Mouse (Mus musculus): Measurements from ENCODE around the gene Wnt5b. TPM values are rescaled to one million over a fixed set of nuclear protein-coding genes. Genes with fewer than 3 reads are reported as not detected.

Wnt5b gene
- polyA plus RNA-seq, 1 experiment: not detected

- Histone ChIP-seq H3K36me3 (ENCODE audit: control insufficient read depth) (peaks cover 27% of the 10 kb centered on the region), H3K4me1 (ENCODE audit: control insufficient read depth) (peaks cover 56% of the 10 kb centered on the region), H3K9me3 (ENCODE audit: control insufficient read depth, low read length) (no peaks in the 10 kb centered on the region), H3K4me3 (replicated peaks) (peak overlapping the region; percentile 78), H3K27me3 (ENCODE audit: control insufficient read depth) (no peaks in the 10 kb centered on the region)
- TF ChIP-seq TAL1 (IDR thresholded peaks at IDR 0.05; ENCODE audit: low read length) (no peak), GATA1 (IDR thresholded peaks at IDR 0.05; ENCODE audit: low read length) (no peak)
Observed at GRCm38 (mm10) chr6:119480706-119481331, 63.3 kb downstream of the Wnt5b start.

DNA sequence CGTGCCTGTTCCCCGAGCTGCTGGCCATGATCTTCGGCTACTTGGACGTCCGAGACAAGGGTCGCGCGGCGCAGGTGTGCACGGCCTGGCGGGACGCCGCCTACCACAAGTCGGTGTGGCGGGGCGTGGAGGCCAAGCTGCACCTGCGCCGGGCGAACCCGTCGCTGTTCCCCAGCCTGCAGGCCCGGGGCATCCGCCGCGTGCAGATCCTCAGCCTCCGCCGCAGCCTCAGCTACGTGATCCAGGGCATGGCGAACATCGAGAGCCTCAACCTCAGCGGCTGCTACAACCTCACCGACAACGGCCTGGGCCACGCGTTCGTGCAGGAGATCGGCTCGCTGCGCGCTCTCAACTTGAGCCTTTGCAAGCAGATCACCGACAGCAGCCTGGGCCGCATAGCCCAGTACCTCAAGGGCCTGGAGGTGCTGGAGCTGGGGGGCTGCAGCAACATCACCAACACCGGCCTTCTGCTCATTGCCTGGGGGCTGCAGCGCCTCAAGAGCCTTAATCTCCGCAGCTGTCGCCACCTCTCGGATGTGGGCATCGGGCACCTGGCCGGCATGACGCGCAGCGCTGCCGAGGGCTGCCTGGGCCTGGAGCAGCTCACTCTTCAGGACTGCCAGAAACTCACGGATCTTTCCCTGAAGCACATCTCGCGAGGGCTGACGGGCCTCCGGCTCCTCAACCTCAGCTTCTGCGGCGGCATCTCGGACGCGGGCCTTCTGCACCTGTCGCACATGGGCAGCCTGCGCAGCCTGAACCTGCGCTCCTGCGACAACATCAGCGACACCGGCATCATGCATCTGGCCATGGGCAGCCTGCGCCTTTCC, 64.1 kb downstream of the Wnt5b start:
- Histone ChIP-seq H3K36me3 (ENCODE audit: control insufficient read depth) (peaks cover 27% of the 10 kb centered on the region), H3K4me1 (ENCODE audit: control insufficient read depth) (peaks cover 59% of the 10 kb centered on the region), H3K27me3 (ENCODE audit: control insufficient read depth) (no peaks in the 10 kb centered on the region), H3K9me3 (ENCODE audit: control insufficient read depth, low read length) (no peaks in the 10 kb centered on the region), H3K4me3 (replicated peaks) (peak overlapping the region; percentile 78)
- TF ChIP-seq GATA1 (IDR thresholded peaks at IDR 0.05; ENCODE audit: low read length): no peak
- TF ChIP-seq TAL1 (IDR thresholded peaks at IDR 0.05; ENCODE audit: low read length): no peak

DNA sequence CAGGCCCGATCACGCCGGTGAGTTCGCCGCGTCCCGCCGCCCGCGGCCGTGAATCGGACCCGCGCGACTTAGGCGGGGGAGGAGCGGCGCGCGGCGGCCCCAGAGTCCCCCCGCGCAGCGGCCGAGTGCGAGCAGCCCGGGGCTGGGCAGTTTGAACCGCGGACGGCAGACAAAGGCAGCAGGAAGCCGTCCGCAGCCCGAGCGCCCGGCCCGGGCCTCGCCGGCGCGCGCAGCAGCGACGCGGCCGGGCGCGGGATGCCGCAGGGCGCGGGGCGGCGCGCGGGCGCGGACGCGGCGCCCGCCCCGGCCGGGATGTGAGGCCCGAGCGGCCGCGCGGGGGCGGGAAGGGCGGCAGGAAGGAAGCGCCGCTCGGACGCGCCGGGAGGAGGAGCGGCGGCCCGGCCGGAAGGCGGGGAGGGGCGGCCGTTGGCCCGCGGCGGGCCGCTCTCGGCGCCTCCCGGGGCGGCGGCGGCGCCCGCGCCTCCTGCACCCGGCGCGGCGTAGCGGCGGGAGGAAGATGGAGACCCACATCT, 64.7 kb downstream of the Wnt5b start, which contains the start of gene Fbxl14:
TSS of gene Fbxl14 (plus strand) at position 326 of the 533 bp plus-strand sequence.
- peaks cover 58% of the 10 kb centered on the region for H3K4me1 ChIP-seq (ENCODE audit: control insufficient read depth)

GRCm38 (mm10) chr6:119478560-119479342, 65.4 kb downstream of the Wnt5b start:
- TF ChIP-seq TAL1 (IDR thresholded peaks at IDR 0.05; ENCODE audit: low read length) (no peak), GATA1 (IDR thresholded peaks at IDR 0.05; ENCODE audit: low read length) (no peak)
- Histone ChIP-seq H3K4me1 (ENCODE audit: control insufficient read depth) (peaks cover 58% of the 10 kb centered on the region), H3K36me3 (ENCODE audit: control insufficient read depth) (peaks cover 17% of the 10 kb centered on the region), H3K4me3 (replicated peaks) (peak overlapping the region; percentile 78), H3K9me3 (ENCODE audit: control insufficient read depth, low read length) (no peaks in the 10 kb centered on the region), H3K27me3 (ENCODE audit: control insufficient read depth) (no peaks in the 10 kb centered on the region)

More for the DNA sequence above, 64.7 kb downstream of the Wnt5b start, which contains the start of gene Fbxl14:
- Histone ChIP-seq H3K36me3 (ENCODE audit: control insufficient read depth) (peaks cover 23% of the 10 kb centered on the region), H3K27me3 (ENCODE audit: control insufficient read depth) (no peaks in the 10 kb centered on the region), H3K9me3 (ENCODE audit: control insufficient read depth, low read length) (no peaks in the 10 kb centered on the region), H3K4me3 (replicated peaks) (peak within 1 kb of the TSS; percentile 78)
- no peak for TF ChIP-seq TAL1 (IDR thresholded peaks at IDR 0.05; ENCODE audit: low read length)
- no peak for TF ChIP-seq GATA1 (IDR thresholded peaks at IDR 0.05; ENCODE audit: low read length)

DNA sequence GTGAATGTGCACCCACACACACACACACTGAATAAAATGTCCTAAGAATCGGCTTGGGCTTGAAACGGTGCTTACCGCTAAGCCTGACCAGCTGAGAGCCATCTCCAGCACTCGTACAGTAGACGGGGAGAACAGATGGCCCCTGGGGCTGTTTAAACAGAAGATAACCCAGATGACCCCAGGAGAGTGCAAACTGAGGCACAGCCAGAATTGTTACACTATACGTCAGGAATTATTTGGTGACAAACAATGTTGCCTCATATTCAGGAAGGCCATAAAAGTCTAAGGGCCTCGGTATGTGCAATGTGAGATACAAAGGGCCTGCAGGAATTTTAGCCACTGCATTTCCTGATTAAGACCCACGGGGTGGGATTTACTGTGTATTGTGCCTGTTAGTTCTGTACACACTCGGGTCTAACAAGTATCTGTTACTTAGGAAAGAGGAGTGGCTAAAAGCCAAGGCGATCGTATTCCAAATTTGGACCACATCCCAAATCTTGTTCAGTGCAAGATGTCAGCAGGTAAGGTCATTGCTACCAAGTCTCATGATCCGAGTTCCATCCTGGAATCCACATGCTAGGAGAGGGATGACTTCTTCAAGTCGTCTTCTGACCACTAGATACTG, 66.3 kb downstream of the Wnt5b start:
- Histone ChIP-seq H3K4me3 (replicated peaks) (no peak overlapping the region), H3K4me1 (ENCODE audit: control insufficient read depth) (peaks cover 54% of the 10 kb centered on the region), H3K36me3 (ENCODE audit: control insufficient read depth) (peaks cover 8% of the 10 kb centered on the region), H3K9me3 (ENCODE audit: control insufficient read depth, low read length) (no peaks in the 10 kb centered on the region), H3K27me3 (ENCODE audit: control insufficient read depth) (no peaks in the 10 kb centered on the region)
- no peak for TF ChIP-seq GATA1 (IDR thresholded peaks at IDR 0.05; ENCODE audit: low read length)
- TF ChIP-seq TAL1 (IDR thresholded peaks at IDR 0.05; ENCODE audit: low read length): no peak

DNA sequence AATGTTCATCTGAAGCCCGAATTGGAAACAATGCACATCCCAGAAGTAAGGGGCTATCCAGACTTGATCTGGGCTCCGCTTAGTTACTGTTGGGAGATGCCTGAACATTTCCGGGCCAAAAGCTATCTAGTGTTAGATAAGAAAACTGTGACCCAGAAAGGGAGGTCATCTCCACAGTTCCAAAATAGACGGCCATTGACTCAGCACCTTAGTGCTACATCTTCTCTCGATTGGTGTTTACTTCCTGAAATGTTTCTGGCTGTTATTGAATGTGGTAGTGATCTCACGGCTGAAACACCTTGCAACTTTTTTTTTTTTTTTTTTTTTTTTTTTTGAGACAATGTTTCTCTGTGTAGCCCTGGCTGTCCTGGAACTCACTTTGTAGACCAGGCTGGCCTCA, 68.2 kb downstream of the Wnt5b start:
- peaks cover 49% of the 10 kb centered on the region for H3K4me1 ChIP-seq (ENCODE audit: control insufficient read depth)
- no peaks in the 10 kb centered on the region for H3K9me3 ChIP-seq (ENCODE audit: control insufficient read depth, low read length)
- no peak overlapping the region for H3K4me3 ChIP-seq (replicated peaks)
- TF ChIP-seq TAL1 (IDR thresholded peaks at IDR 0.05; ENCODE audit: low read length) (no peak; the same call in 2 of the 3 replicates), GATA1 (IDR thresholded peaks at IDR 0.05; ENCODE audit: low read length) (no peak)
- H3K27me3 ChIP-seq (ENCODE audit: control insufficient read depth): peaks cover 6% of the 10 kb centered on the region
- H3K36me3 ChIP-seq (ENCODE audit: control insufficient read depth): peaks cover 6% of the 10 kb centered on the region

DNA sequence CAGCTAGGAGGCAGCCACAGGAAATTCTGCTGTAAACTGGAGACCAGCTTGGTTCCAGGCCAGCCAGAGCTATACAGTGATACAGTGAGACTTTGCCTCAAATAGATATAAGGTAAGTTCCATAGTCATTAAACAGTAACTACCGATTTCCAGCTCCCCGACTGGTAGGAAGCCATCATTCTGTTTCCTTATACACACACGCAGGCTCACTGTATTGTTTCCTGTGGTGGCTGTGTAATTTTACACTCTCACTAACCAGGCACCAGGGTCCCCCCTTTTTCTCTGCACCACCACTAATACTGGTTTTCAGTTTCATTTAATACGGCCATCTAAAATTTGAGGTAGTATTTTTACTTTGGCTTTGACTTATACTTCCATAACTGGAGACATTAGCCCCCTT, 70.2 kb downstream of the Wnt5b start:
- H3K4me1 ChIP-seq (ENCODE audit: control insufficient read depth): peaks cover 33% of the 10 kb centered on the region
- no peak for TF ChIP-seq TAL1 (IDR thresholded peaks at IDR 0.05; ENCODE audit: low read length)
- TF ChIP-seq GATA1 (IDR thresholded peaks at IDR 0.05; ENCODE audit: low read length): no peak

GRCm38 (mm10) chr6:119473446-119473845, 70.7 kb downstream of the Wnt5b start:
- peaks cover 28% of the 10 kb centered on the region for H3K4me1 ChIP-seq (ENCODE audit: control insufficient read depth)
- TF ChIP-seq GATA1 (IDR thresholded peaks at IDR 0.05; ENCODE audit: low read length) (no peak), TAL1 (IDR thresholded peaks at IDR 0.05; ENCODE audit: low read length) (no peak)
- H3K9me3 ChIP-seq (ENCODE audit: control insufficient read depth, low read length): no peaks in the 10 kb centered on the region
- no peaks in the 10 kb centered on the region for H3K36me3 ChIP-seq (ENCODE audit: control insufficient read depth)
- peaks cover 8% of the 10 kb centered on the region for H3K27me3 ChIP-seq (ENCODE audit: control insufficient read depth)
- H3K4me3 ChIP-seq (replicated peaks): no peak overlapping the region

More for the DNA sequence above, 70.2 kb downstream of the Wnt5b start:
- Histone ChIP-seq H3K4me3 (replicated peaks) (no peak overlapping the region), H3K9me3 (ENCODE audit: control insufficient read depth, low read length) (no peaks in the 10 kb centered on the region), H3K36me3 (ENCODE audit: control insufficient read depth) (no peaks in the 10 kb centered on the region), H3K27me3 (ENCODE audit: control insufficient read depth) (peaks cover 8% of the 10 kb centered on the region)
